Mouse (Mus musculus) B cell, adult (primary cell): ENCODE data around the gene Fto. TPM values are rescaled to one million over a fixed set of nuclear protein-coding genes. Genes with fewer than 3 reads are reported as not detected.

ENCODE experiments used
- total RNA-seq: library from RNA; stranded (reverse); gene quantifications from 4 replicates; pipeline ENCODE4 v1.2.4, GENCODE M21; 2023; ENCODE audit not compliant: inconsistent age

The Fto gene
- total RNA-seq: 51.4 to 58.3 TPM (median 57.8 TPM) in 4 replicates

GRCm38 (mm10) chr8:91312835-91313832, at the start of gene Fto, which contains the start of gene Rpgrip1l:
TSS of gene Fto (plus strand) at chr8:91313525.
TSS of gene Rpgrip1l (minus strand) at chr8:91313262.

Other genes with a start within 250 kb of the Fto start
- 65.6 to 77.5 TPM (median 66.1 TPM) in 4 replicates for gene Rbl2, start 243.5 kb upstream of the Fto start, total RNA-seq
- 10.1 to 18.2 TPM (median 16.4 TPM) in 4 replicates for gene Aktip, start 113.5 kb upstream of the Fto start, total RNA-seq
- gene Rpgrip1l, start 263 bp upstream of the Fto start, total RNA-seq: 7.6 to 11.5 TPM (median 8.6 TPM) in 4 replicates